Mouse (Mus musculus) mouse embryonic stem cell (cell line): ENCODE measurements at regions not wholly inside any gene's neighbourhood (a gene's known extent, or its start where the extent isn't known, plus 50 kb on each side); places are given as distances from the start of the nearest gene placed in this dataset.

ENCODE experiments used
- in situ Hi-C, 2 experiments: fragments of 300-500 bp; cut with MboI; formaldehyde crosslinking; loops; 1 replicate in 1 of 2; 3 replicates in 1 of 2; pipeline ENCODE4 v1.14.3; 2019 to 2020; ENCODE audit warnings: low sequenced_read_pairs in 2 of 2, low pct_unique_long_range_greater_than_20kb in 1 of 2, mixed read lengths in 1 of 2; ENCODE audit not compliant: unreplicated experiment in 1 of 2

DNA sequence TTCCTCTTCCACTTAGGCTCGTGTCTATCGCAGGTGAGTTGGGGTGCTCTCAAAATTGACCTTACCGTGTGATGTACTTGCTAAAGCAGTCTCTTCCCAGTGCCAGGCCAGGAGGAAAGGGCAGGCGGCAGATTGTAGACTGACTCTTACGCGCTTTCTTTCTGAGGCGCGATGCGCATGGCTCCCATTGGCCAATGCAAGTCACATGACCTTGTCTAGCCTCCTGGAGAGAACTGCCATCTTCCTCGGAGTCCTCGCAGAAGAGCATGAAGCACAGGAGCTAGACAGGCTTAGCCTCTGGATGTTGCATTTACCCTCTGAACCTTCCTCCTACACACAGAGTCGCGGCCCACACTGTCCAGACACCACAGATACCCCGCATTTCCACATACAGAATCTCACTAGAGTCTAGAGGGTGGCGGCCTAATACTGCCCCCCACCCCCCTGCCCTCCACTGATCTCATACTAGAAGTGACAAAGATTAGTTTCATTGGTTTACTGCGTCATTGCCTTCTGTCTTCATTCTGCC is 132.9 kb upstream of the Mphosph6 start:
- in situ Hi-C loops: no loop called here

DNA sequence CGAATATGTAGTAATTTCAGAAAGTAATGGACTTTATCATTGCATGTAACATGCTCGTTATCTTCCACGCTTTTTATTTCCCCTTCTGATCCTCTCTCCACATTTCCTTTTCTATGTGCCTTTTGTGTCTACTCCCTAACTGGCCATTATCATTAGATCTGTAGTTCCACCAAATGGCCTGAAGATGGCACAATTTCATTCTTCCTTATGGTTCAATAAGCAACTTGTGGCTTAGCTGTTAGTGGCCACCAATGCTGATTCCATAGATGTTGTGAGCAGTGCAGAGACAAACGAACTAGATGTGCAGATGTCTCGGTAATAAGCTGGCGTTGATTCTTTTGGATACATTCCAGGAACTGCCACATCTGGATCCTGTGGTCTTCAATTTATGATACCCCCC is 128.9 kb upstream of the Mphosph6 start:
- in situ Hi-C loops: no loop called here

DNA sequence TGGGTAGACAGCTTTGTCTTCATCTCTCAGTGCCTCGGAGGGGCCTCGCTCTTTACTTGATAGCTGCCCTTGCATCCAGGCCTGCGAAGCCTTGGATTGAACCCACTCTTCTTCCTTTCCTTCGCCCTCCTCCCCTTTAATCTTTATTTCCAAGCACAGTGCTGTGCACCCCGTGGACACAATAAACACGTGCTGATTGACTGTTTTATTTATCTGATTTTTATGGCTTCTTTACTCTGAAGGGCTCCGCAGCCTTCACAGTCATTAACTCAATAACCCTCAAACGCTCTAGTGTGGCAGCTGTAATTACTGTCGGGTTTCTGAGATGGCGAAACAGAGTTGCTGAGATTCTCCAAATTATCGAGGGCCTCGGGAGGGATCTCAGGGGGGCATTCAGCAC is 127.9 kb upstream of the Mphosph6 start:
- in situ Hi-C loops: no loop called here

DNA sequence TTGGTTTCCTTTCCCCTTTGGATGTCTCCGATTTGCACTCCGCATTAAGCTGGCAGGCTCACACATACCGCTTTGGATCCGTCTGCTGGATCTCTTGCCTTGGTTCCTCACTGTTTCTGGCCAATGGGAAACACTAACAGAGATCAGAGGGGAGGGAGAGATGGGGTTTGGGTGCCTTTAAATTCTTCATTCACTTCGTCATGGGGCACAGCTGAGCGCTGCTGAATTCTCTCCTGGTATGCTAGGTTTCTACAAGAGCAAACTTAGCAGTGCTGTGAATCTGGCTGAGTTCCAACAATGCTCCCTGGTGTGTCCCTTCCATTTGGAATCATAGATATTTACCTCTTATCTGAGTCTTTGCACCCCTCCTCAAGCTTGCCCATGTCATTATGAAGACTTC is 121.6 kb upstream of the Mphosph6 start:
- in situ Hi-C loops: no loop called here

DNA sequence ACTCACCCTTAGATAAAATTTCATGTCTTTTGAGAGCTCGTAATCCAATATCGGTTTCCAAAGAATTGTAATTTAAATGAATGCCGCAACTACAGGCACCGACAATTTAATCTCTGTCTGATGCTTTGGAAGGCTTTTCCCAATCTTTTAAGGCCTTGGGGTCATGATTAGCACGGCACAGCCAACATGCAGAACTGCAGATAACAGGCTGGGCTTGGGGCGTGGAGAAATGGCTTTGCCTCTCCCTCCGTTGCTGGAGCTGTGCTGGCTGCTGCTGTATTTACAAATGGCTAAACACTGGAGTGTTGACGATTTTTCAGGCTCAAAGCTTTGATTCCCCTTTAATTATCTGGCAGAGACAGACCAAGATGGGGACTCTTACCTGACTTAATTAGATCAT is 101.3 kb upstream of the Mphosph6 start:
- in situ Hi-C loops: no loop called here

DNA sequence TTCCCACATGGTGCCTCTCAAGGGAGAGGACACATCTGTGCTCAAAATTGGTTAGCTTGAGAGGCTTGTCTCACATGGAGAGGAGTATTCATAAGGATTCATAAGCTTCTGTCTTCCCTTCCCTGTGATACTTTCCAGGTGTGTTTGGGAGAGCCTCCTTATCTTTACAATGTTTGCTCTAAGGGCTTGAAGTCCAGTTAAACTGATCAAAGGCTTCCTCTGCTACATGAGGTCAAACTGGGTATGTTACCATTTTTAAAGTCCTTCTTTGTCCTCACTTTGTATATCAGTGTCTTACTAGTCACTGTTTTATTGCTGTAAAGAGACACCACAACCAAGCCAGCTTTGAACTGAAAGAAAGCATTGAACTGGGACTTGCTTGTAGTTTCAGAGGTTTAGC is 98.1 kb upstream of the Mphosph6 start:
- in situ Hi-C loops: no loop called here

DNA sequence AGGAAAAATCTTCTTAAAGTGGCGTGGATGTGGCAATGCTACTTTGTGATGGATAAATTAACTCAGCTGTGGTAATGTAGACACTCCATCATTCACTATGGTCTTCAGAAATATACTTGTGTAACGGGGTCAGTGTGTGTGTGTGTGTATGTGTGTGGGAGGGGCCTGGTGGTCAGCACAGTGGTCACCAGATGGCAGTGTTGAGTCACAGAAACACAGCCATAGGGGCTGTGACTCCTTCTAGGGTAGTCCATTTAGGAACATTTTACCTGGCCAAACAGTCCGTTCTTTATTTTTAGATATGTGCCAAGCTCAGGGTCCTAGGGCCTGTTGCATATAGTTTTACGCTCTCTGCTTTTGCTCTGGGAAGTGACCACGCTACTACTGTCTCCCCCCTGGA is 96.3 kb upstream of the Mphosph6 start:
- in situ Hi-C loops: no loop called here

DNA sequence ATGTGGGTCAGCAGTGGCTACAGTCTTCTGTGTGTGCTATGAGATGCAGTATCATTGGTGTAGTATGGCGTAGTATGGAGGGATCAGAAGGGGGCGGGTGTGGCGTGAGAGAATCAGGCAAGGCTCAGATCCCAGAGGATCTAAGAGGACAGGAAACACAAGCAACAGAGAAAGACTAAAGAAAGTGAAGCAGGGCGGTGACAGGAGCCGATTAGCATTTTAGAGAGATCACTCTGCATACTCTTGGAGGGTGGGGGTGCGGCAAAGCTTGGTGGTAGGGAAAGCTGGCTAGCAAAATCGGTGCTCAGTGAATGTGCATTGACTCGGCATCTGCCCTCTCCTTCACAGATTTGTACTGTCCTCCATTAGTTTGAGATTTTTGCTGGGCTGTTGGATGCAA is 93.1 kb upstream of the Mphosph6 start:
- in situ Hi-C loops: no loop called here

DNA sequence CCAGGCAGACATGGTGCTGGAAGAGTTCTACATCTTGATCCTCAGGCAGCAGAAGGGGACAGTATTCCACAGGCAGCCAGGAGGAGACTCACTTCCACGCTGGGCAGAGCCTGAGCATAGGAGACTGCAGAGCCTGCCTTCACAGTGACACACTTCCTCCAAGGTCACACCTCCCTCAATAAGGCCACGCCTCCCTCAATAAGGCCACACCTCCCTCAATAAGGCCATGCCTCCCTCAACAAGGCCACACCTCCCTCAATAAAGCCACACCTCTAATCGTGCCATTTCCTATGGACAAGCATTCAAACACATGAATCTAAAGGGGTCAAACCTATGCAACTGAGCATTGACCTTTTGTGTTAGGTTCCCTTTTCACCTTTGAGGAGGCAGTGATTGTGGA is 88.5 kb upstream of the Mphosph6 start:
- in situ Hi-C loops: no loop called here

DNA sequence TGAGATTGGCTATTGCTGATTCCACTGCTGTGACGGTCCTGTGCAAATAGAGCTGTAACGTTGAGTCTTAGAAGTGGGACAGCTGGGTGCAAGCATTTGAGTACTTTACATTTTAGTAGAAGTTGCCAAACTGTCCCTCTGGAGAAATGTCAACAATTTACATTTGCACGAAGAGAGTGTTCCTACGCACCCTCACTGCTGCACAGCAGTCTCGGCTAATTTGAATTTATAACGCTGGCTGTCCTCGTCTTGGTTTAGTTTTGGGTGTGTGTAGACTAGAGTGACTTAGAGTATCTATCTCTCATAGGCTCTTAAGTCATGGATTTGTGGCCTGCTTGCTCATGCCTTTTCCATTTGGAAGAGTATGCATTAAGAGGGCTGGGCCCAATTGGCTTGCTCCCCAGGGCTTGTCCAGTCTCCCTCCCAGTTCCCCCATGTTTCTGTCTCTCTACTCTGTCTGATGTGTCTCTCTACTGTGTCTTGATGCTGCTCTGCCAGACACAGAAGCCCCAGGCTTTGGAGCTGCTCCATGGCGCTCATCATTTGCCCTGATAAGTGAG is 79.8 kb upstream of the Mphosph6 start:
- in situ Hi-C loops: no loop called here

DNA sequence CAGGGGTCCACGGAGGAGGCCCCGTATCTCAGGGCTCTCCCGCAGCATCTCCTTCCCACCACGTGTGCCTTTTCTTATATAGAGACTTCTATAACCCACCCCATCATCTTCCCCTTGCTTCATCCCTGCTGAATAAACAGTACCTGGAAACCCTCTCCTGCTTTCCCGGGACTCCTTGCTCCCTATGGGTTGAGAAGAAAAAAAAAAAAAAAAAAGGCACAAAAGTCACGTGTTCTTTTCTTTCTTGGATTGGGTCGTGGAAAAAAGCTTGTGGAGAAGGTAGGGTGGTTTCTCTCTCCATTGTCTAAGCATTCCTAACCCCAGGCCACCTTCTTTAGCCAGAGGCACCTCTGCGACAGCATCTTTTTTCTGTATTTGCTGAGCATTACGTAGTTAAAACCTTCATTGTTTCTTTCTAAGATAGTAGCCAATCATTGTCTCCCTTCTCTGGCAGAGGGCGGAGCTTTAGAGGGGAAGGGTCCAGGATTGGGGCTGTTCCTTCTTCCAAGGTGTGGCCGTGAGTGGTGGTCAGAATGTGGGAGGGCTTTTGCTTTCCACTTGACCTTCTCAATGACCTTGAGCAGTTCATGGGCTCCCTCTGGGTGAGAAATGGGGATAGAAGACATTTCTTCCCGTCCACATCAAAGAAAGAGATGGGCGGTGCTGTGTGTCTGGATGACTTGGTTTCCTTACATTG is 78.7 kb upstream of the Mphosph6 start:
- in situ Hi-C loops: no loop called here

DNA sequence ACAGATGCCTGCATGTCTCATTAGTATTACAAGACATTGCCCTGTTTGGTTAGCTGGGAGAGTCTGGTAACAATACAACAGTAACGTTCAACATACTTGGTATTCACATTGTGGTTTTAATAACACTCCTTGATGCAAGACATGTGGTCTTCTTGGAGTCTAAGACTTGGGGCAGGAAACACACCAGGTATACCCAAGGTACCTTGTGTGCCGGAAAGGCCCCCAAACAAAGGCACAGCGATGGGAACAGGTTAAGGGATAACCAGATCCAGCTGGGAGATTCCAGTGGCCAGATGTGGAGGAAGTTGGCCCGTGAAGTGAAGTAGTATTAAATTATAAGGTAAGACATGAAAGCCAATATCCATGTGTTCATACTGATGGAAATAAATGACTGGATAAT is 71.9 kb upstream of the Mphosph6 start:
- in situ Hi-C loops: loop anchor here in 1 of 2 experiments (25.0 kb wide), 1 partner anchor 236 kb away; no protein-coding TSS in a partner anchor

DNA sequence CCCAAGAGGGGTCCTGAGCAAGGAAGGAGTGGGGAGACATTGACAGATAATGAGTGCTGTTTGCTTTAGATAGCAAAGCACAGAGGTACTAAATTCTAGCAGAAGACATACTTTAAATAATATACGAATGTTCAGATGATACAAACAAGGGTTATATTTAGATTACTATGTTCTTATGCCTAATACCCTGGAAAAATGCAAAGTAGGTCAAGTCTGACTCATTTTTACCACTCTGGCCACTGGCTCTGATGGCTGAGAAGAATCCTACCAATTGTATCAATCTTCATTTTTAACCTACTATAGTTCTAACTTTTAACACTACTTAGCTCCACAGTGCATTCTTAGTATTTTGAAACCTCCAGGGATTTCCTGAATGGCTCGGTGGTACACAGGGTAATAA is 65.4 kb upstream of the Mphosph6 start:
- in situ Hi-C loops: loop anchor here in 1 of 2 experiments (25.0 kb wide), 1 partner anchor 230 kb away; no protein-coding TSS in a partner anchor

DNA sequence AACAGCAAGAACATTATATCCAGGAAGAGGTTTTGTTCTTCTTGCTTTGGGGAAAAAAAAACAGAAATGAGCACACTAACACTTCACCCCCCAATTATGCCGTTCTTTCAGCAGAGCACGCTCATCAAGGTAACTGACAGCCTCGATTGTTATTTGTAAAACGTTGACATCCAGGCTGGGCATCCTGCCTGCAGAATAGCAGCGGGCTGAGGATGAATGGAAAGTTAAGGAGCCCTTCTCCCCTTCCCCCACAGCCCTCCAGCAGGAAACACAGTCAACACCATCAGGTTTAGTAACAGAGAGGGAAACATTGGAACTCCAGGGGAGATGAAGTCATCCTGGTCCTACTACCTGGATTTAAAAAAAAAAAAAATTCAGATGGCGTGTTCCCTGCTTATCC is 63.3 kb upstream of the Mphosph6 start:
- in situ Hi-C loops: loop anchor here in 1 of 2 experiments (25.0 kb wide), 1 partner anchor 228 kb away; no protein-coding TSS in a partner anchor

DNA sequence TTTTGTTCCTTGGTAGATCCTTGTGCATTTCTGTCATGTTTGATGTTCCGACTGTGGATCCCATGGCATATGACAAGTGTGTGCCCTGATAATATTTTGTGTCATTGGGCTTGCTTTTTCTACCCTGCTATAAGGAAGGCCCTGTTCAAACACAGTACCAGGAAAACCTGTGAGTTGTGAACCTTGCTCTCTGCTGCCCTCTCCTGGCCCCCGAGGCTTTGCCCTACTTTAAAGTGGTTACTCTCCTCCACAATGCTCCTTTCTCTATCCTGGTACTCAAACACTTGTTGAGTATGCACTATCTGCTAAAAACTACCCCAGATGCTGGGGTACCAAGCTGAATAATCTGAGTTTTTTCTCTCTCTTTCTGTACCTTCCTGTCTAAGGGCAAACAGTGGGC is 62.1 kb upstream of the Mphosph6 start:
- in situ Hi-C loops: loop anchor here (5.0 to 25.0 kb wide), 2 partner anchors 92 to 227 kb away; no protein-coding TSS in a partner anchor

DNA sequence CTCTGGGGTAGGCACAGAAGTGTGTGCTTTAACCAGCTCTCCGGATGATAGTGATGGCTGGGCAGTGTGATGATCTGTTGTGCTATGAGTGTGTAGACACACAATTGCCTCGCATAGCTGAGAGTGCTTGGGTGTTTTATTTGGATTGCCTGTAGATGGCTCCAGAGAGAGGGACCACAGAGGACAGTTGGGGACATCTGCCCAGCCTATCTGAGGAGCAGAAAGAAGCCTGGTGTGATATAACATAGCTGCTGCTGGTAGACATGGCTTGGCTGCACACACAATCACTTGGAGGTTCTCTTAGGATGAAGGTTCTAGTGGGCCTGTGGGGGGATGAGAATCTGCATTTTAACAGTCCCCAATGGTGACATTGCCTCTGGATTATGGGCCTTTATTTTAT is 60.6 kb upstream of the Mphosph6 start:
- in situ Hi-C loops: loop anchor here (5.0 to 25.0 kb wide), 2 partner anchors 90 to 225 kb away; no protein-coding TSS in a partner anchor

DNA sequence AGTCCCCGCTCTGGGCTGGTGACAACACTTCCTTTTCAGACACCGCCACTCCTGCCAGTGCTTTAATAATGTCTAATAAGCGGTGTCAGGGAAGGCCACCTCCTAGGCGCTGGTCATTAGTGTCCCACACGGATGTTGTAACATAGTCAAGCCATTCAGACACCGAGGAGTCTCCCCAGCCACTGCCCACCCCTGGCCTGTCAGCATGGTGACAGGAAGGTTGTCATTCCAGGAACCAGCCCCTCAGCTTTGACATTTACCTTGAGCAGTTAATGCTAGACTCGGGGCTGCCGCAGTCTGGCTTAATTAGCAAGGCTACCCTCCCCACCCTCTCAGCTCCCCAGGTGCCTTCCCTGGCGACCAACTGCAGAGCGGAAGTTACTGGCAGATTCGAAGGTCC is 58.0 kb upstream of the Mphosph6 start:
- in situ Hi-C loops: loop anchor here (5.0 to 25.0 kb wide), 2 partner anchors 87 to 222 kb away; no protein-coding TSS in a partner anchor

DNA sequence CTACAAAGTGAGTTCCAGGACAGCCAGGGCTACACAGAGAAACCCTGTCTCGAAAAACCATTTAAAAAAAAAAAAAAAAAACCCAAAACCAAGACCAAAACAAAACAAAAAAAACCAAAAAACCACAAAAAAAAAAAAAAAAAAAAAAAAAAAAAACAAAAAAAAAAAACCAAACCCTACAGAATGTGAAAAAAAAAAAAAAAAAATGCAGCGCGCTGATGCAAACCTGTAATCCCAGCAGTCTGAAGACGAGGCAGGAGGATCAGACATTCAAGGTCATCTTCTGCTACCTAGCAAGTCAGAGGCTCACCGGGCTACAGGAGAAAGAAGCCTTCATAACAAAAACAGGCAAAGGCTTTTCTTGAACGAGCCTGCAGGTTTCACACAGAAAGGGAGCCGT is 57.4 kb upstream of the Mphosph6 start:
- in situ Hi-C loops: loop anchor here in 1 of 2 experiments (25.0 kb wide), 1 partner anchor 222 kb away; no protein-coding TSS in a partner anchor

DNA sequence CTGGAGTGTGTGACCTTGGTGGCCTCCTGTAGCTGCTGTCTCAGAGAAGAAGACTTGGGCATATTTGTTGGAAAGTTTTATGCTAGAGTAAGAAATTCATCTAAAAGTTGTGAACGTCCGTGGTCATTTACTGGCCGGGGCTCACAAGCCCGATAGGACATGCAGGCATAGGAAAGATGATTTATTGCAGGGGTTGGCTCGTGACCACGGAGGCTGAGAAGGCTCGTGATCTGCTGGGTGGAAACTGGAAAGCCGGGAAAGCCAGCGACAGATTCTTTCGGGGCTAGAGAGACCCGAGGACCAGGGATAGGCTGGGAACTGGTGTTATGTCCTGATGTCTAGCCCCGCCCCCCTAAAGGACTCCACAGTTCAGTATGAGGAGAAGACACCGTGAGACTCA is 54.4 kb upstream of the Mphosph6 start:
- in situ Hi-C loops: loop anchor here in 1 of 2 experiments (25.0 kb wide), 1 partner anchor 219 kb away; no protein-coding TSS in a partner anchor
